8 mouse cellular contexts compared by ENCODE assay signal in genomic region chr2:72054280-72054679, GRCm38 (mm10).
DNase-seq lines count a peak whose midpoint lies in the region; ATAC-seq and TF ChIP-seq lines count a peak whose summit lies in the region.

No protein-coding gene starts in this region.

- WGBS in heart, embryonic 12.5 days: 30% methylated on average over 5 of the region's 5 CpGs
- WGBS in kidney, postnatal 0 days: 57% methylated on average over 5 of the region's 5 CpGs

- peak overlapping the region; percentile 40 for H3K4me3 ChIP-seq in heart, embryonic 12.5 days
- no peak overlapping the region for H3K4me3 ChIP-seq in kidney, postnatal 0 days (replicated peaks; ENCODE audit: low read depth, low read length)

- H3K27ac ChIP-seq in heart, embryonic 12.5 days (ENCODE audit: poor library complexity, severe bottlenecking): peak overlapping the region; percentile 64
- H3K27ac ChIP-seq in kidney, postnatal 0 days: peak overlapping the region; percentile 67

- H3K4me2 ChIP-seq in heart, embryonic 12.5 days: peak overlapping the region; percentile 69
- 0 out of 2 replicates have a peak overlapping the region, but pooled peaks have one; percentile 19 for H3K4me2 ChIP-seq in kidney, postnatal 0 days (ENCODE audit: low read length)

- H3K4me1 ChIP-seq in heart, embryonic 12.5 days (replicated peaks): peaks cover 26% of the 10 kb centered on the region
- peaks cover 6% of the 10 kb centered on the region; the same call in 1 of the 2 replicates for H3K4me1 ChIP-seq in kidney, postnatal 0 days (replicated peaks; ENCODE audit: insufficient read depth, low read length)

- peak overlapping the region; percentile 49 for H3K9ac ChIP-seq in heart, embryonic 12.5 days
- H3K9ac ChIP-seq in kidney, postnatal 0 days (ENCODE audit: low read depth, low read length): peak overlapping the region; percentile 15; the same call in 1 of the 2 replicates

- ATAC-seq in heart, embryonic 12.5 days (ENCODE audit: insufficient number of reproducible peaks, low FRiP score): peak; percentile 63
- no peak for ATAC-seq in kidney, postnatal 0 days (replicated peaks; ENCODE audit: low FRiP score, low read depth)
- ATAC-seq in granulocyte monocyte progenitor cell, adult 5-6 weeks (replicated peaks; ENCODE audit: poor library complexity, severe bottlenecking): no peak

- no peaks in the 10 kb centered on the region for H3K36me3 ChIP-seq in heart, embryonic 12.5 days
- no peaks in the 10 kb centered on the region for H3K36me3 ChIP-seq in kidney, postnatal 0 days (ENCODE audit: insufficient read depth, low read length)

- H3K27me3 ChIP-seq in heart, embryonic 12.5 days (replicated peaks): no peaks in the 10 kb centered on the region
- no peaks in the 10 kb centered on the region for H3K27me3 ChIP-seq in kidney, postnatal 0 days (ENCODE audit: insufficient read depth, low read length)

- peak; percentile 42 to 45 for DNase-seq in cerebellum, postnatal 25 days
- no peak for DNase-seq in cerebellum, adult 9-10 months
- peak; percentile 45 for DNase-seq in adrenal gland, postnatal 10 days
- DNase-seq in kidney, postnatal 0 days (ENCODE audit: low spot score): peak; percentile 65
- no peak for DNase-seq in MN1 (ENCODE audit: low spot score)
- DNase-seq in yolk sac, embryonic 10.5 days (ENCODE audit: low spot score): no peak

- H3K9me3 ChIP-seq in heart, embryonic 12.5 days (replicated peaks): no peaks in the 10 kb centered on the region
- no peaks in the 10 kb centered on the region for H3K9me3 ChIP-seq in kidney, postnatal 0 days (replicated peaks; ENCODE audit: low read length)

- TF ChIP-seq CTCF in kidney, postnatal 0 days (IDR thresholded peaks at IDR 0.05; ENCODE audit: low read depth): no peak

Comparison
In these comparisons a context has a peak if more than half of its experiments do, and no peak if none do; other contexts are left out.
1. DNase-seq: peak in cerebellum, postnatal 25 days (2 of 2), adrenal gland, postnatal 10 days (single experiment) and kidney, postnatal 0 days (single experiment); none in cerebellum, adult 9-10 months (single experiment), MN1 (single experiment) and yolk sac, embryonic 10.5 days (single experiment).